Mouse (Mus musculus) spleen, postnatal 4 days (tissue): ENCODE measurements around the gene Ncapg.
A peak's percentile ranks its signal among the peaks of the same experiment; 100 is the strongest.
"Not testable (repeated sequence)": the region's sequence is repeated elsewhere in the genome, so short reads cannot be mapped to it uniquely, and the experiment has no call there.

ENCODE experiments used
- DNase-seq, 2 experiments: peaks; one replicate each; pipeline ENCODE4 v3.0.0; 2022; ENCODE audit warnings: low spot score in 2 of 2

Ncapg gene

GRCm38 (mm10) chr5:45669598-45670279, at the start of gene Ncapg:
Ncapg (plus strand) TSS chr5:45669919.
- DNase-seq, result peak; percentile 100

- no peak for DNase-seq
These were observed 48.2 kb upstream of the Ncapg start for GRCm38 (mm10) chr5:45621511-45621910.

GRCm38 (mm10) chr5:45627771-45628170, 41.9 kb upstream of the Ncapg start:
- no peak for DNase-seq

- DNase-seq, result no peak
These were observed 40.2 kb upstream of the Ncapg start for GRCm38 (mm10) chr5:45629470-45629869.

GRCm38 (mm10) chr5:45638378-45638777, 31.3 kb upstream of the Ncapg start:
- DNase-seq, result no peak

GRCm38 (mm10) chr5:45638806-45639714, 30.7 kb upstream of the Ncapg start, which contains the start of gene Fam184b:
Fam184b (minus strand) TSS chr5:45639614.
- DNase-seq, result peak; percentile 13 to 66

GRCm38 (mm10) chr5:45639715-45640092, 30.0 kb upstream of the Ncapg start:
- DNase-seq, result no peak

GRCm38 (mm10) chr5:45651026-45651703, 18.6 kb upstream of the Ncapg start:
- no peak for DNase-seq

- DNase-seq, result not testable (repeated sequence)
These were observed 11.3 kb upstream of the Ncapg start for GRCm38 (mm10) chr5:45658406-45658805.

- DNase-seq, result no peak
These were observed 1.4 kb upstream of the Ncapg start for GRCm38 (mm10) chr5:45668324-45668723.

- DNase-seq, result no peak
These were observed 888 bp upstream of the Ncapg start for GRCm38 (mm10) chr5:45668831-45669230.

GRCm38 (mm10) chr5:45669234-45669597, 503 bp upstream of the Ncapg start:
- no peak for DNase-seq

- no peak for DNase-seq
These were observed 556 bp downstream of the Ncapg start for GRCm38 (mm10) chr5:45670280-45670670.

GRCm38 (mm10) chr5:45670894-45671494, 1.3 kb downstream of the Ncapg start:
- DNase-seq, result no peak

- no peak for DNase-seq
These were observed 5.3 kb downstream of the Ncapg start for GRCm38 (mm10) chr5:45675032-45675431.

GRCm38 (mm10) chr5:45677639-45678038, 7.9 kb downstream of the Ncapg start:
- DNase-seq, result no peak

- no peak for DNase-seq
These were observed 10.2 kb downstream of the Ncapg start for GRCm38 (mm10) chr5:45679955-45680354.

- DNase-seq, result no peak
These were observed 13.7 kb downstream of the Ncapg start for GRCm38 (mm10) chr5:45683388-45683787.

- DNase-seq, result no peak
These were observed 15.5 kb downstream of the Ncapg start for GRCm38 (mm10) chr5:45685243-45685642.

- DNase-seq, result no peak
These were observed 16.5 kb downstream of the Ncapg start for GRCm38 (mm10) chr5:45686223-45686622.

- no peak for DNase-seq
These were observed 19.4 kb downstream of the Ncapg start for GRCm38 (mm10) chr5:45689152-45689551.

GRCm38 (mm10) chr5:45690802-45691201, 21.1 kb downstream of the Ncapg start:
- no peak for DNase-seq
